Mouse (Mus musculus) c-Kit-positive CD71-positive TER-119-positive erythroid progenitor cells, embryonic 14.5 days (primary cell): ENCODE measurements at regions not wholly inside any gene's neighbourhood (a gene's known extent, or its start where the extent isn't known, plus 50 kb on each side); places are given as distances from the start of the nearest gene placed in this dataset.

ENCODE experiments used
- DNase-seq: peaks from one replicate; pipeline ENCODE4 v3.0.0-alpha.2; 2013; ENCODE audit warnings: low spot score

GRCm38 (mm10) chr9:101445293-101445692 lies 193.7 kb upstream of the Ppp2r3a start:
- DNase-seq: no peak

- no peak for DNase-seq
These were observed 188.3 kb upstream of the Ppp2r3a start for GRCm38 (mm10) chr9:101439856-101440255.

GRCm38 (mm10) chr9:101438564-101439180 lies 187.1 kb upstream of the Ppp2r3a start:
- no peak for DNase-seq

GRCm38 (mm10) chr9:101424974-101425670 lies 173.5 kb upstream of the Ppp2r3a start:
- DNase-seq: no peak

- no peak for DNase-seq
These were observed 171.4 kb upstream of the Ppp2r3a start for GRCm38 (mm10) chr9:101423041-101423440.

GRCm38 (mm10) chr9:101422006-101422405 lies 170.4 kb upstream of the Ppp2r3a start:
- no peak for DNase-seq

- DNase-seq: no peak
These were observed 169.5 kb upstream of the Ppp2r3a start for GRCm38 (mm10) chr9:101421136-101421535.

GRCm38 (mm10) chr9:101420181-101420580 lies 168.6 kb upstream of the Ppp2r3a start:
- no peak for DNase-seq

- no peak for DNase-seq
These were observed 166.1 kb upstream of the Ppp2r3a start for GRCm38 (mm10) chr9:101417660-101418059.

GRCm38 (mm10) chr9:101416321-101416720 lies 164.7 kb upstream of the Ppp2r3a start:
- no peak for DNase-seq

GRCm38 (mm10) chr9:101413071-101413633 lies 161.6 kb upstream of the Ppp2r3a start:
- no peak for DNase-seq

- DNase-seq: no peak
These were observed 160.4 kb upstream of the Ppp2r3a start for GRCm38 (mm10) chr9:101411951-101412350.

- no peak for DNase-seq
These were observed 159.9 kb upstream of the Ppp2r3a start for GRCm38 (mm10) chr9:101411532-101411880.

- no peak for DNase-seq
These were observed 159.4 kb upstream of the Ppp2r3a start for GRCm38 (mm10) chr9:101410783-101411531.

- DNase-seq: no peak
These were observed 158.8 kb upstream of the Ppp2r3a start for GRCm38 (mm10) chr9:101410348-101410747.

- no peak for DNase-seq
These were observed 156.5 kb upstream of the Ppp2r3a start for GRCm38 (mm10) chr9:101408116-101408515.

GRCm38 (mm10) chr9:101407141-101407540 lies 155.5 kb upstream of the Ppp2r3a start:
- no peak for DNase-seq

GRCm38 (mm10) chr9:101404441-101405081 lies 153.0 kb upstream of the Ppp2r3a start:
- DNase-seq: no peak

GRCm38 (mm10) chr9:101404034-101404433 lies 152.4 kb upstream of the Ppp2r3a start:
- no peak for DNase-seq

GRCm38 (mm10) chr9:101402544-101403194 lies 151.1 kb upstream of the Ppp2r3a start:
- DNase-seq: no peak

- DNase-seq: no peak
These were observed 149.8 kb upstream of the Ppp2r3a start for GRCm38 (mm10) chr9:101401416-101401815.

- DNase-seq: no peak
These were observed 147.3 kb upstream of the Ppp2r3a start for GRCm38 (mm10) chr9:101398858-101399257.
